Mouse (Mus musculus): ENCODE data around the gene Dolpp1.

- TF ChIP-seq CTCF (conservative IDR thresholded peaks at IDR 0.05 in 1 of 2, IDR thresholded peaks at IDR 0.05 in 1 of 2; ENCODE audit: low read depth in 2 of 2, low read length in 2 of 2) (no peak), CHD2 (IDR thresholded peaks at IDR 0.05; ENCODE audit: low read length) (no peak)
These were observed 10.3 kb downstream of the Dolpp1 start for GRCm38 (mm10) chr2:30402351-30402826.
